Mouse (Mus musculus) heart, embryonic 16.5 days (tissue): ENCODE measurements around the gene Olfr699. TPM values are rescaled to one million over a fixed set of nuclear protein-coding genes. Genes with fewer than 3 reads are reported as not detected.

ENCODE experiments used
- ATAC-seq: fragments of 200-750 bp; cut with Nextera tagmentation; replicated peaks from 2 replicates; pipeline ENCODE4 v1.8.0; 2017; ENCODE audit warnings: moderate number of reproducible peaks; ENCODE audit not compliant: insufficient read depth, low FRiP score; ENCODE audit errors: extremely low read depth
- H3K27ac ChIP-seq: fragments of 300-500 bp; sonication (generic); 2 replicates; pipeline ENCODE4 v1.5.1; 2014; ENCODE audit warnings: mild to moderate bottlenecking, low read length, control low read depth, moderate library complexity
- H3K27me3 ChIP-seq: fragments of 300-500 bp; sonication (generic); 2 replicates; pipeline ENCODE4 v1.6.1; 2014; ENCODE audit warnings: low read length, mixed read lengths; ENCODE audit not compliant: control insufficient read depth, insufficient read depth
- H3K36me3 ChIP-seq: fragments of 300-500 bp; sonication (generic); 2 replicates; pipeline ENCODE4 v1.6.1; 2014; ENCODE audit not compliant: control insufficient read depth, insufficient read depth
- H3K4me1 ChIP-seq: fragments of 300-500 bp; sonication (generic); 2 replicates; pipeline ENCODE4 v1.6.1; 2014; ENCODE audit warnings: low read length, mixed read lengths; ENCODE audit not compliant: control insufficient read depth, insufficient read depth
- H3K4me2 ChIP-seq: fragments of 300-500 bp; sonication (generic); 2 replicates; pipeline ENCODE4 v1.6.1; 2014; ENCODE audit warnings: low read depth, mild to moderate bottlenecking, control low read depth, low read length
- H3K4me3 ChIP-seq: fragments of 300-500 bp; sonication (generic); 2 replicates; pipeline ENCODE4 v1.5.1; 2014; ENCODE audit warnings: mild to moderate bottlenecking, control low read depth, low read length
- H3K9ac ChIP-seq: fragments of 300-500 bp; sonication (generic); 2 replicates; pipeline ENCODE4 v1.6.1; 2014; ENCODE audit warnings: low read length, control low read depth
- H3K9me3 ChIP-seq: fragments of 300-500 bp; sonication (generic); replicated peaks from 2 replicates; pipeline ENCODE4 v1.6.1; 2016; ENCODE audit warnings: low read length; ENCODE audit not compliant: control insufficient read depth
- WGBS: fragments of 180-500 bp; shearing (Covaris S2); extraction: QIAGEN DNeasy Blood & Tissue Kit; methylation state at CpG from one replicate; pipeline ENCODE4 v1.1.7; 2014; 5-methylcytosine and 5-hydroxymethylcytosine counted together
- polyA plus RNA-seq: library from polyadenylated mRNA; unstranded; fragments of >200 nt; fragmentation: Nextera tagmentation; extraction: Ambion mirVana; gene quantifications from 2 replicates; pipeline ENCODE4 v1.2.1, GENCODE M21; 2015

The Olfr699 gene
- polyA plus RNA-seq, 1 experiment from 2014 or later: not detected

DNA sequence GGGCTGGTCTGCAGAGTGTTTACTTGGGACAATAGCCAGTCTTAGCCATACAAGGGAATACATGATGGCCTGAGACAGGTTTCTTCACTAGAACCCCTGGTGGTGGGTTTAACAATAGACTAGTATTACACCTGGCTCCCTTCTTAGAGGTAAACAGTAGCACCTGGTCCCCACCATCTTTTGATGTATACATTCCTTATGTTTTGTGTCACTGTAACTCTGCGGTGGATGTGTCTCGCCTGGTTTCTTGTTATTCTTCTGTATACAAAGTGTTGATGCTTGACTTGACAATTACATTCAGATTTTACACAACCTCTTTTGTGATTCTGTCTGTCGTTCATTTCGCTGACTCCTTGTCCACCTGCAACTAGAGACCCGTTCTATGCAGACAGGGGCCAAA is 47.2 kb downstream of the Olfr699 start:
- Histone ChIP-seq H3K27me3 (no peaks in the 10 kb centered on the region), H3K4me2 (no peak overlapping the region), H3K36me3 (no peaks in the 10 kb centered on the region), H3K9ac (no peak overlapping the region), H3K27ac (no peak overlapping the region), H3K4me1 (no peaks in the 10 kb centered on the region), H3K9me3 (peaks cover 2% of the 10 kb centered on the region), H3K4me3 (no peak overlapping the region)
- no peak for ATAC-seq
- 82% methylated on average over 5 of the region's 5 CpGs for WGBS

DNA sequence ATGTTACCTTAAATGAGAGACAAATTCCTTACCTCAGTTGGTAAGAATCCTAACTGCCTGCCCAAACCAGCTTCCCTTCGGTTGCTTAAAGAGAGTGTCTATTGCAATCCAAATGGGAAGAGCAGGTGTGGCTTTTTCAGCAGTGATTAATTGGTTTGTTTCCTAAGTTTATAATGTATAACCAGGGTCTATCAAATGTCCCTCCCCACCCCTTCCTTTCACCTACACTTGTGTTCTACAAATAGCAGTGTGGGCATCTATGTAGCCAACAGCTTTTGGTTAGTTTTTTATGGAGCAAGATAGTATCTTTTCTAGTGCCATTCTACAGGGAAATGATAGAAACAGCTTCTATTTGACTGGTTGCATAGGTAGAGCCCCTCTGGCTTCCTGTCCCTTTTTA is 50.7 kb downstream of the Olfr699 start, which contains the start of gene Olfr697:
TSS of gene Olfr697 (minus strand) at position 101 of the 400 bp plus-strand sequence.
- no peaks in the 10 kb centered on the region for H3K9me3 ChIP-seq
- 70% methylated on average over 1 of the region's 1 CpGs for WGBS
- H3K9ac ChIP-seq: no peak within 1 kb of the TSS
- H3K27ac ChIP-seq: no peak within 1 kb of the TSS
- no peaks in the 10 kb centered on the region for H3K4me1 ChIP-seq
- no peaks in the 10 kb centered on the region for H3K27me3 ChIP-seq
- H3K4me3 ChIP-seq: no peak within 1 kb of the TSS
- H3K4me2 ChIP-seq: no peak within 1 kb of the TSS
- no peak for ATAC-seq
- H3K36me3 ChIP-seq: no peaks in the 10 kb centered on the region

Other genes starting within 250 kb of the Olfr699 start
- not detected in 2 replicates for gene Olfr693, start 112.6 kb downstream of the Olfr699 start, polyA plus RNA-seq
- gene Olfr694, start 101.4 kb downstream of the Olfr699 start, polyA plus RNA-seq: not detected in 2 replicates
- not detected in 2 replicates for gene Olfr695, start 76.8 kb downstream of the Olfr699 start, polyA plus RNA-seq
- not detected in 2 replicates for gene Olfr697, start 50.8 kb downstream of the Olfr699 start, polyA plus RNA-seq
- gene Olfr698, start 37.8 kb downstream of the Olfr699 start, polyA plus RNA-seq: not detected in 2 replicates
- not detected in 2 replicates for gene Olfr700, start 15.6 kb upstream of the Olfr699 start, polyA plus RNA-seq
- not detected in 2 replicates for gene Olfr701, start 20.9 kb upstream of the Olfr699 start, polyA plus RNA-seq
- gene Olfr702, start 40.7 kb upstream of the Olfr699 start, polyA plus RNA-seq: not detected in 2 replicates
- not detected in 2 replicates for gene Olfr703, start 50.2 kb upstream of the Olfr699 start, polyA plus RNA-seq
- gene Olfr704, start 70.0 kb upstream of the Olfr699 start, polyA plus RNA-seq: not detected in 2 replicates
- not detected in 2 replicates for gene Olfr705, start 83.7 kb upstream of the Olfr699 start, polyA plus RNA-seq
- gene Olfr706, start 95.0 kb upstream of the Olfr699 start, polyA plus RNA-seq: not detected in 2 replicates
- gene Olfr707, start 108.0 kb upstream of the Olfr699 start, polyA plus RNA-seq: not detected in 2 replicates
- not detected in 2 replicates for gene Olfr1532-ps1, start 114.8 kb upstream of the Olfr699 start, polyA plus RNA-seq
- not detected in 2 replicates for gene Olfr709-ps1, start 139.0 kb upstream of the Olfr699 start, polyA plus RNA-seq
- gene Olfr710, start 155.1 kb upstream of the Olfr699 start, polyA plus RNA-seq: not detected in 2 replicates
- not detected in 2 replicates for gene Olfr6, start 170.7 kb upstream of the Olfr699 start, polyA plus RNA-seq
- not detected in 2 replicates for gene Olfr711, start 182.3 kb upstream of the Olfr699 start, polyA plus RNA-seq
- gene Olfr2, start 212.9 kb upstream of the Olfr699 start, polyA plus RNA-seq: not detected in 2 replicates
- not detected in 2 replicates for gene Olfr713, start 238.0 kb upstream of the Olfr699 start, polyA plus RNA-seq